Mouse (Mus musculus) adrenal gland, postnatal 25 days (tissue): ENCODE measurements around the gene Ugt2b38. TPM values are rescaled to one million over a fixed set of nuclear protein-coding genes. Genes with fewer than 3 reads are reported as not detected.
"Not testable (repeated sequence)": the region's sequence is repeated elsewhere in the genome, so short reads cannot be mapped to it uniquely, and the experiment has no call there.

Experiments used
- DNase-seq: peaks from one replicate; pipeline ENCODE4 v3.0.0; 2021; ENCODE audit warnings: mixed read lengths
- long read RNA-seq: library from polyadenylated mRNA; stranded (forward); transcript quantifications from one replicate; pipeline ENCODE4 v2.0.0, GENCODE M21; 2021
- total RNA-seq: library from RNA; stranded (reverse); gene quantifications from 2 replicates; pipeline ENCODE4 v1.2.3, GENCODE M21; 2021

The Ugt2b38 gene
- not detected in 2 replicates for total RNA-seq
- long read RNA-seq, transcript Ugt2b38-201 (6 exons, 1,891 nt): major isoform, 12 of 12 reads
- long read RNA-seq, partial matches to known transcripts: 0 of 12 reads
- long read RNA-seq, other reads (novel, unspliced or antisense): 0 of 12 reads

DNA sequence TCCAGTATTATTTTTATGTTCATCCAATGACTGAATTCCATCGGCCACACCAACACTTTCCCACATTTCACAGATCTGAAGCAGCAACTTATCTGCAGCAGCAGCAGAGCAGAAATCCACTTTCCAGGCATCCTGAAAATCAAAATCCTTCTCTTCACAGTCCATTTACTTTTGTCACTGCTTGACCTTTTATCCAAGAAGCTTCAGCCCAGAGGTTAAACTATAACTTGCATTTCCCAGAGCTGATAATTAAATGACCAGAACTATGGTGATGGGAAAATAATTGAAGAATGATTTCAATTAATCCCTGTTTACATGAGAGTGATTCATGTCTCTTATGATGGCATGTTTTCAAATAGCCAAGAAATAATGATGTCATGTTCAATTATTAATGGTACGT is at the start of gene Ugt2b38:
Ugt2b38 (minus strand) TSS at position 163 of the 400 bp plus-strand sequence.
- DNase-seq: not testable (repeated sequence)

DNA sequence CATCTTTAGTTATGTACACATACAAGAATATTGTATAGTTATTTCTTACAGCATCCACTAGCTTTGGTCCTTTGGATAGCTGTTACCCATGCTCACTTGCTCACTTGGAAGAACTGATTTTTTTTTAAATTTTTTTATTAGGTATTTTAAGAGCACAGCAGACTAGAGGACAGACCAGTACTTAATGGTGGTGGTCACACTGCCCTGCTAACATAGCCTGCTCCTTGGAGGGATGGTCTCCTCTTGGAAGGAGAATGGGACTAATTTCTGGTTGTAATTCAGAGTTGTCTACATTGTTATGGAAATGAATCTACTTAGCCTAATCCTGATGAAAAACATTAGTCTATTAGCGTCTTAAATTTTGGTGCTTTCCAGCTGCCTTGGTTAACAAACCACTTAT is 34.8 kb upstream of the Ugt2b38 start:
- no peak for DNase-seq

DNA sequence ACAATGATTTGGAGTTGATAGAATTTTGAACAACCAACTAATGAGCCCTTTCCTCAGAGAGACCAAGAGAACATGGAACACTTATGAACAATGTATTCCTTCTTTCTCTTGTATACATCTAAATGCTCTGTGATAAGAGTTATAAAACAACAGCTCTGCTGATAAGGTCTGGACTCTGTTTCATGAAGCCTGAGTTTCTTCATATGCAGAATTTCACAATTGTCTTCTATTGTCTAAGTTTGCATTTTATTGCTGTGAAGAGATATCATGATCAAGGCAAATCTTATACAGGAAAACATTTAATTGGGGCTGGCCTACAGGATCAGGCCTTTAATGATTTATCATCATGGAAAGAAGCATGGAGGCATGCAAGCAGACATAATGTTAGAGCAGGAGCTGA is 33.7 kb upstream of the Ugt2b38 start:
- DNase-seq: no peak

DNA sequence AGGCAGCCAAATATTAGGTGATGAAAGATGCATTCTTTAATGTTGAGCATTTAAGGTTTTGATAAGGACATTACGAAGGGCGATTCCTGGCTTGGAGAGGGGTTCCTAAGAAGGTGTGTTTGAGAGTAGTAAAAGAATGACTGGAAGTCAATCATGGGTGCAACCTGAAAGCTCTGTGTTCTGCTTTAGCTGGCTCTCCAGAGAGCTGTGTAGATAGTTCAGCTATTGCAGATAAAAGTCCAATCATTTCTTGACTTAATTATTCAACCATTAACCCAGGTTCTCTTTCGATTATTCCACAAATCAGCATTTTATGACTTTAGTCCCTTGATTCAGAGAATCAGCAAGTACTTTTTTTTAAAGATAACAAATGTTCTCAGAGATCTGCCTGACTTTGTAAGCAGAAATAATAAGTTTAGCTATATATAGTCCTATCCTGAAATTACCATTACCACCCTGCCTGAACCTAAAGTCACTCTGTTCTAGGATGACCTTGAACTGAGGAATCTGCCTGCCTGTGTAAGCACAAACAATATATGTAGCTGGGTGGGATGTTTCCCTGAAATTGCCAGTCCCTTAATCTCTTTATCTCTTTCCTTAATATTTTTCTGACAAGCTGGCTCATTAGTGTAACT is 32.3 kb upstream of the Ugt2b38 start:
- DNase-seq: no peak

DNA sequence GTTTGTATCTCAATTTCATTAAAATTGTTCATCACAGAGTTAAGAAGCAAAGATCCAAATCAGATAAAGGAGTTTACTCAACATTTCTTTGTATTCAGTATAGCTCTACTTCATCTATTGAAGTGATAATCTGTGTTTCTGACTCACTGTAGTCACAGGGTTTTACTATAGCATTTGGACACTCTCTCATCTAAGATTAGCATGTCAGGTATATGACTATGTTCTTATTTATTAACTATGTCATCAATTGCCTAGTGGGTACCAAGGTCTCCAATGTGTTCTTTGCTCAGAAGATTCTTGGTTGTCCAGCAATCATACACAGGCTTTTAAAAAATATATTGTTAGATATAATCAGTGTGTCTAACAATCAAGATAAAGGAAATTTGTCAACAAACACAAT is 31.5 kb upstream of the Ugt2b38 start:
- no peak for DNase-seq

DNA sequence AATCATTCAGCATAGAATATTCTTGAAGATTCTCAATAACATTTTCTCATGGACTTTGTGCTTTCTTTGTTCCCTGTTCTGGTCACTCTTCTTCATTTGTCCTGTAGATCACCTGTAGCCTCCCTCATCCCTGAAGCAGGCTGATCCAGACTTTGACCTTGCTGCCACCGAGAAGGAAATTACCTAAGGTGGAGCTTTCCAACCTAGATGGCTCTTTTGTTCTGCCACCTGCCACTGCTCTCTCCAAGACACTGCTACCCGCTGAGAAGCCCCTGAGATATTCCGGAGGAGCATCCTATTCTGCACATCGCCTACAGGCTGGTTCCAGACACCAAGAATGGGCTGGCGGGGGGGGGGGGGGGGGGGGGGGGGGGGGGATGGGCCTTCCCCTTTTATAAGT is 28.5 kb upstream of the Ugt2b38 start:
- not testable (repeated sequence) for DNase-seq

DNA sequence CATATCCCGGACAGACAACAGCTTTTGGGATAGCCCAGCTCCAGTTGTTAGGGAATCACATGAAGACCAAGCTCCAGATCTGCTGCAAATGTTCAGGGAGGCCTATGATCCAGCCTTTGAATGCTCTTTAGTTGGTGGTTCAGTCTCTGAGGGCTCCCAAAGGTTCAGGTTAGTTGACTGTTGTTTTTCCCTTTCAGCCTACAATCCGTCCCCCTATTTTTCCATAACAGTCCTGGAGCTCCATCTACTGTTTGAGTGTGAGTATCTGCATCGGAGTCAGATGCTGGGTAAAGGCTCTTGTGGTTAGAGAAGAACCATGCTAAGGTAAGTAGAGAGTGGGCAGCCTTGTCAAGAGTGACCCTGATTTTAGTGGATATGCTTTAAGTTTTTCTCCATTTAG is 12.3 kb upstream of the Ugt2b38 start:
- DNase-seq: no peak

DNA sequence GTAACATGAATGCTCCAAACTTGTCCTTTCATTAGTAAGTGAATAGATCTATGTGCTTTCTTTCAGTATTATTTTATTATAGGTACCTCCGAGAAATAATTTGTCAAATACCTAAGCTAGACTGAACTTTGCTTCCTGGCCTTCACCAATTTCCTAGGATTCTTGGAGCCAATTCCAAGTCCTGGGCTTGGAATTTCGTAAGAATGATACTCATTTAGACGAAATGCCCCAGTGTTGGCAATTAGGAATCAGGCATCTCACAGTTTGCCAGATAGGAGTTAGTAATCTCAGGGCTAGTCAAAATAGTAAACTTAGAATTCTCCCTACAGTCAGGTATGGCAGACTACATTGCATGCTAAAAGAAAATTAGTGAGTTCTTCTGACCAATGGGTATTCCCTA is 1.7 kb upstream of the Ugt2b38 start:
- no peak for DNase-seq

DNA sequence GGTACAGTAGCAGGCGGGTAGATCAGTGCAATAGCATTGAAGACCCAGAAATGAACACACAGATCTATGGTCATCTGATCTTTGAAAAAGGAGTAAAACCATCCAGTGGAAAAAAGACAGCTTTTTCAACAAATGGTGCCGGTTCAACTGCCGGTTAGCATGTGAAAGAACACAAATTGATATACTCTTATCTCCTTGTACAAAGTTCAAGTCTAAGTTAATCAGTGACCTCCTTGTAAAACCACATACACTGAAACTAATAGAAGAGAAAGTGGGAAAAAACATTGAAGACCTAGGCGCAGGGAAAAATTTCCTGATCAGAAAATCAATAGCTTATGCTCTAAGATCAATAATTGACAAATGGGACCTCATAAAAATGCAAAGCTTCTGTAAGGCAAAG is 27.0 kb downstream of the Ugt2b38 start:
- no peak for DNase-seq

DNA sequence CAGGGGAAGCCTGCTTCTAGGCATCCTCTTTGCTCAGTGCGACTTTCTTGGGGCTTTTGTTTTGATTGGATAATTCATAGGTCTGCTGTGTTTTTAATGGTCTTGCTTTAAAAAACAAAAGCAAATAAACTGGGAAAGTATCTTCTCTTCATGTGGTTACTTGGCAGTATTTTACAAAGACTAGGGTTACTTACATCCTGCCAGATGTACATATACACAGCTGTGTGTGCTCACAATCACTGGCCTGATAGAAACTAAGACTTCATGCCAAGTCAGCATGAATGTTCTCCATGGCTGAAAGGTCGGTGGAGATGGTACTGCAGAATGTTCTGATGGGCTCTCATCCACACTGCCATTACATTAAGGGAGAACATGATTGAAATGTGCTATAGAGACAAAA is 33.2 kb downstream of the Ugt2b38 start:
- no peak for DNase-seq

DNA sequence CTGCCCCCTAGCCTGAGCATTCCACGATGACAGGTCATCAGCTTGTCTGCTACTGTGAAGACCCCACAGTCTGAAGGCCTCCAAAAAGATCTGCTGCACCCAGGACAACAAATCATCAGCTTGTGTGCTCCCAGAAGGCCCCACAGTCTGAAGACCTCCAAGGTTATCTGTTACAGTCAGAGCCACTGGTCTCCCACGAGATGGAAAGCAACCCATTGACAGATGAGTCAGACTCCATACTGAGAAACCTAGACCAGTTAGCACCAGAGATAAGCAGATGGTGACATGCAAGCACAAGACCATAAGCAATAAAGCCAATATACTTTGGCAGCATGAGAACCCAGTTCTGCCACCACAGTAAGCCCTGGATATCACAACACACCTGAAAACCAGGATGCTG is 43.8 kb downstream of the Ugt2b38 start:
- no peak for DNase-seq

DNA sequence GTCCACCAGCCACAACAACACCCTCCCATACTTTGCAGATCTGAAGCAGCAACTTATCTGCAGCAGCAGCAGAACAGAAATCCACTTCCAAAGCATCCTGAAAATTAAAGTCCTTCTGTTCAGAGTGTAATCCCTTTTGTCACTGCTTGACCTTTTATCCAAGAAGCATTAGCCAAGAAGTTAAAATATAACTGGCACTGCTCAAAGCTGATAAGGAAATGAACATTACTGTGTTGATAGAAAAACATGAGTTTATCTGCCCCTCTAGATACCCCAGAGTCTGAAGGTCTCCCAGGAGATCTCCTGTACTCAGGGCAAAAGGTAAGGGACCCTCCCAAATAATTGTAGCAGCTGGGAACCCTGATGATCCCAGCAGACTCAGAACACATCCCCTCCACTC is 44.2 kb downstream of the Ugt2b38 start:
- no peak for DNase-seq

DNA sequence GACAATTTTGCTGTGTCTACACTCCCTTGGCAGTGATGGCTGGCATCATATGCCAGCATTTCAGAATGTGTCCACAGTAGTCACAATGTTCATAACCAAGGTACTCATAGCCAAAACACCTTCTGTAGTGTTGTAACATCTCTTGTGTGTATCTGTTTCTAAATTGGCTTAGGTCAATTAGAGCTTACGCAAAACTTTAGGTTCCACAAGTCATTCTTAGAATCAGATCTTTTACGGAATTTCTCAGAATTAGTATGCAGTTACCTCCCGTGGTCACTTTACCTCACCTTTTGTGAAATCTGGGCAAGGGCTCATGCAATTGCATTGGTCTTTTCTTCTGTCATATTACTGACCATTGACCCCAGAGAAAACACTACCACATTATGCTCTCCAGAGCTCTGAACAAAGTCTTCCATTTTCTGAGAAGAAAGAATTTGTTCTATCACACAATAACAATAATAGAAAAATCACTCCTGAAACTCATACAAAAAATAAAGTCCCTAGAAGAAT is 48.1 kb downstream of the Ugt2b38 start:
- no peak for DNase-seq

DNA sequence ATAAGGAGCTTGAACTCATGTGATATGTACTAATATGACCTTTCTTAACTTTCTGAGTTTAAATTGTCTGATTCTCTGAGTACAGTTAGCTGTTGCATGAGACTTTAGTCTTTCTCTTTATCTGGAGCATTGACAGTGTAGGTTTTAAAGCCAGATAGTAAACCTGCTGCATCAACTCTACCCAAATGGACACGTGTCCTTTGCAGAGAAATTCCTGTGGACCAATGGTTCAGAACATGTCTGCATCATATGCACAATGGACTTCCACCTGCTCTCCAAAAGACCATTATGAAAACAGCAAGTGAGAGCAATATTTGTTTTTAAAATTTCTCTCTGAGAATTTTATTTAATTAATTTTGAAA is 50.5 kb downstream of the Ugt2b38 start:
- no peak for DNase-seq

DNA sequence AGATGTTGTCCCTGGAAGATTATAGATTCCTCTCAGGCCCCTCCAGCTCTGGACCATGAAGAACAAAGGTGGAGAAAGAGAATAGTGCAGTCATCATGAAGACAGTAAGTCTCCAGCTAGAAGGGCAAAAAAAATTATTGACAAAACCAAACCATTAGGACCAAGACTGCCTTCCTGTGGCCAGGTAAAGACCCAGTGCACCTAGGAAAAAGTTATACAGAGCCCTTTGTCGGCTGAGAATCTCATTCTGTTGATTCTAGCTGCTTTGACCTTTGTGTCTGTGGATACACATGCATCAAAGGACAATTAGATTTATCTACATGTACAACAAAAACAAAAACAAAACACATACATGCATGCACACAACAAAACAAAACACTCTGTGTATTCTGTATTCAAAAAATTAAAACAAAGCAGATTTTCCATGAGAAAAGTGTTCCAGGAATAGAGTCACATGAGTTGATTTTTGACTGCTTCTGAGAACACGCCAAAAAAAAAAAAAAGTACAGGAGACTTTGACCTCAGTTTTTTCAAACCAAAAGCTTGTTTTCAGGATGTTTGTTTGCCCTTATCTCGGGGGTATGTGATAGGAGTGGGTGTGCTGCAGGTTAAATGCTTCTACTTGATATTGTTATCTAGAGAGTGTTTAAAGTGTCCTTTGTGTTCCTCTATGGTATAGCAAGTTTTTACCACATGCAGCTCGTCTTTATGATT is 51.1 kb downstream of the Ugt2b38 start:
- DNase-seq: not testable (repeated sequence)

Other genes starting within 250 kb of the Ugt2b38 start
- gene Ugt2b37, start 169.4 kb downstream of the Ugt2b38 start, total RNA-seq: not detected in 2 replicates
- gene Ugt2a3, start 87.0 kb downstream of the Ugt2b38 start, total RNA-seq: 0.86 TPM in 1 of 2 replicates, not detected in the other
- not detected in 2 replicates for gene Ugt2a2, start 58.1 kb upstream of the Ugt2b38 start, total RNA-seq
- not detected in 2 replicates for gene Gm43638, start 62.6 kb upstream of the Ugt2b38 start, total RNA-seq
- not detected in 2 replicates for gene Ugt2a1, start 66.7 kb upstream of the Ugt2b38 start, total RNA-seq
- not detected in 2 replicates for gene Sult1b1, start 114.0 kb upstream of the Ugt2b38 start, total RNA-seq
- gene Sult1d1, start 144.8 kb upstream of the Ugt2b38 start, total RNA-seq: 0.76 TPM in 1 of 2 replicates, not detected in the other
- gene Sult1e1, start 167.4 kb upstream of the Ugt2b38 start, total RNA-seq: 0.24 TPM in 1 of 2 replicates, not detected in the other
- gene Csn1s1, start 242.0 kb upstream of the Ugt2b38 start, total RNA-seq: not detected in 2 replicates